Mouse (Mus musculus) liver, embryonic 14.5 days (tissue): Measurements from ENCODE around the gene Chchd1.

ENCODE experiments used
- CTCF ChIP-seq: IDR thresholded peaks from 2 replicates; pipeline ENCODE4 v1.5.1; 2016; ENCODE audit warnings: antibody characterized with exemption, low read depth, control low read depth
- EP300 ChIP-seq: IDR thresholded peaks from 2 replicates; pipeline ENCODE4 v1.6.1; 2016; ENCODE audit warnings: antibody characterized with exemption, low read depth

DNA sequence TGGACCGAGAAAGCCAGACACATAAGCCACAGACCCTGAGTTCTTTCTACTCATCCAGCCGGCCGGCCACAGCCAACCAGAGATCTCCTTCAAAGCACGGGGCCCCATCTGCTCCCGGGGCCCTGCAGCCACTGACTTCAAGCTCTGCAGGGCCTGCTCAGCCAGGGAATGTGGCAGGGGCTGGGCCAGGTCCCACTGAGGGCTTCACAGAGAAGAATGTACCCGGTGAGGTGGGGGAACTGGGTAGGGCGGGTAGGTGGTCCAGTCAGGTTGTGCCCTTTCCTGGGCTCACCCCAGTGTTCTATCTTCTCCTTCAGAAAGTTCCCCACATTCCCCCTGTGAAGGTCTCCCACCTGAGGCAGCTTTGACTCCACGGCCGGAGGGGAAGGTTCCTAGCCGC lies 15.6 kb downstream of the Chchd1 start:
- TF ChIP-seq CTCF = no peak
- no peak for TF ChIP-seq EP300
